Mouse (Mus musculus): ENCODE data around the gene Ifna11.

The Ifna11 gene

GRCm38 (mm10) chr4:88840058-88840457 lies 20.3 kb downstream of the Ifna11 start:
- no peak for DNase-seq (ENCODE audit: low spot score)

GRCm38 (mm10) chr4:88841438-88841911 lies 21.7 kb downstream of the Ifna11 start, which contains the start of gene Ifna4:
Gene Ifna4 (plus strand): TSS chr4:88841861.
- no peak for DNase-seq (ENCODE audit: low spot score)

- no peak for DNase-seq (ENCODE audit: low spot score)
Measured at GRCm38 (mm10) chr4:88845334-88845733, 25.6 kb downstream of the Ifna11 start.

GRCm38 (mm10) chr4:88849698-88850097 lies 29.9 kb downstream of the Ifna11 start, which contains the start of gene Ifna1:
Gene Ifna1 (plus strand): TSS chr4:88850087.
- DNase-seq (ENCODE audit: low spot score), result no peak

- DNase-seq (ENCODE audit: low spot score), result no peak
Measured at GRCm38 (mm10) chr4:88851026-88851763, 31.4 kb downstream of the Ifna11 start.

- DNase-seq (ENCODE audit: low spot score), result no peak
Measured at GRCm38 (mm10) chr4:88859214-88859613, 39.5 kb downstream of the Ifna11 start.

GRCm38 (mm10) chr4:88863309-88863708 lies 43.5 kb downstream of the Ifna11 start:
- no peak for DNase-seq (ENCODE audit: low spot score)

- no peak for DNase-seq (ENCODE audit: low spot score)
Measured at GRCm38 (mm10) chr4:88864599-88864998, 44.8 kb downstream of the Ifna11 start.

GRCm38 (mm10) chr4:88865011-88865569 lies 45.3 kb downstream of the Ifna11 start:
- DNase-seq (ENCODE audit: low spot score), result no peak

- DNase-seq (ENCODE audit: low spot score), result peak; percentile 24
Measured at GRCm38 (mm10) chr4:88867366-88867925, 47.7 kb downstream of the Ifna11 start.

- no peak for DNase-seq (ENCODE audit: low spot score)
Measured at GRCm38 (mm10) chr4:88867926-88868911, 48.5 kb downstream of the Ifna11 start.
